Mouse (Mus musculus): ENCODE results near the gene Zfp62.
"Not testable (repeated sequence)": the region's sequence is repeated elsewhere in the genome, so short reads cannot be mapped to it uniquely, and the experiment has no call there.

Gene Zfp62

DNA sequence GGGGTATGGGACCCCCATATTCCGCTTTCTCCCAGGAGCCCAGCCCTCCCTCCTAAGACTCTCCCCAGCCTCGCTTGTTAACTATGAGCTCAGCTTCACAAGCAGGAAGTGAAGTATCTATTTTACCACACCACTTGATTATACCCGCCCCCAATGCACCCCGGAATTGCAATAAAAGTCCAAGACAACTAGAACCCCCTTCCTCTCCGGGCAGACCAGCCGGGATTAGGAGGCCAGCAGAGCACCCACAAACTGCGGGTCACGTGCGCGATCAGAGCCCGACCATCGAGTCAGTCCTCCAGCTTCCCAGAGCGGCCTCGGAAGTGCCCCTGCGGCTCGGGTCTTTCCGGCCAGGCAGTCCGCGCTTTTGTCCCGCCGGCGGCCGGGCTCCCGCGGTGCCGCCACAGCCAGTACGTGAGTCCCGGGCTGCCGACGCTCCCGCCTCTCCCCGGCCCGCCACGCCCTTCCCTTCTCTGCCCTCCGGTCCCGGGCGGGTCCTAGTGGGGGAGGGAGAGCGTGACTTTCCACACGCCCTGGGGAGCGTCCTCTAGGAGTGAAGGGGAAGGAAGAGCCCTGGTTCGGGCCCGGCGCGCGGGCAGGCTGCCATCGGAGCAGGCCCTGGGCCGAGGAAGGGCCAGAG lies at the start of gene Zfp62:
Zfp62 (plus strand) TSS at position 164 of the 640 bp plus-strand sequence.
- in situ Hi-C loops (cut with MboI; ENCODE audit: low sequenced_read_pairs): no loop called here

- in situ Hi-C loops (cut with MboI; ENCODE audit: low sequenced_read_pairs): loop anchor here (25.0 kb wide), 1 partner anchor 383 kb away; the partner anchor contains the start of genes Olfr1381 and Olfr1382
These were observed 49.0 kb upstream of the Zfp62 start, which contains the start of gene Olfr1394 for GRCm38 (mm10) chr11:49154077-49154476. Gene Olfr1394 (plus strand): TSS chr11:49154377.

GRCm38 (mm10) chr11:49156821-49157814 lies 46.0 kb upstream of the Zfp62 start:
- in situ Hi-C loops (cut with MboI; ENCODE audit: low sequenced_read_pairs): loop anchor here (25.0 kb wide), 1 partner anchor 380 kb away; the partner anchor contains the start of genes Olfr1381 and Olfr1382

- in situ Hi-C loops (cut with MboI; ENCODE audit: low sequenced_read_pairs): loop anchor here (25.0 kb wide), 1 partner anchor 368 kb away; the partner anchor contains the start of genes Olfr1381 and Olfr1382
These were observed 34.1 kb upstream of the Zfp62 start for GRCm38 (mm10) chr11:49168839-49169611.

GRCm38 (mm10) chr11:49170576-49170975 lies 32.5 kb upstream of the Zfp62 start:
- in situ Hi-C loops (cut with MboI; ENCODE audit: low sequenced_read_pairs): loop anchor here (25.0 kb wide), 1 partner anchor 367 kb away; the partner anchor contains the start of genes Olfr1381 and Olfr1382

DNA sequence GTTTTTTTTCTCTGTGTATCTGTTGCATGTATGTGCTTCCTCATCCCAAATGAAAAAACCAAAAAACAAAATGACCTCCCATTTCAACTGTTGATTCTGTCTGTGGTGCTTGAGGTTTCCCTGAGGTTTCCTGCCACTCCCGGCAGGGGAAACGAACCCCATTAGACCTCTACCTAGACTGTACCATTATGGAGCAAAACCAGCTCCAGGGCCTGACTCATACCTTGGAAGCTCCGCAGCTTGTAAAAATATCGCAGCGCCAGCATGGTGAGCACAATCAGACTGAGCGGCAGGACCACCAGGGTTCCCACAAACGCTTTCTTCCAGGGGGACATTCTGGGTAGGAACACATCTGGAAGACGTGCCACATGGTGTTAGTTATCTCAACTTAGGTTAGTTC lies 27.7 kb upstream of the Zfp62 start:
- in situ Hi-C loops (cut with MboI; ENCODE audit: low sequenced_read_pairs): no loop called here

DNA sequence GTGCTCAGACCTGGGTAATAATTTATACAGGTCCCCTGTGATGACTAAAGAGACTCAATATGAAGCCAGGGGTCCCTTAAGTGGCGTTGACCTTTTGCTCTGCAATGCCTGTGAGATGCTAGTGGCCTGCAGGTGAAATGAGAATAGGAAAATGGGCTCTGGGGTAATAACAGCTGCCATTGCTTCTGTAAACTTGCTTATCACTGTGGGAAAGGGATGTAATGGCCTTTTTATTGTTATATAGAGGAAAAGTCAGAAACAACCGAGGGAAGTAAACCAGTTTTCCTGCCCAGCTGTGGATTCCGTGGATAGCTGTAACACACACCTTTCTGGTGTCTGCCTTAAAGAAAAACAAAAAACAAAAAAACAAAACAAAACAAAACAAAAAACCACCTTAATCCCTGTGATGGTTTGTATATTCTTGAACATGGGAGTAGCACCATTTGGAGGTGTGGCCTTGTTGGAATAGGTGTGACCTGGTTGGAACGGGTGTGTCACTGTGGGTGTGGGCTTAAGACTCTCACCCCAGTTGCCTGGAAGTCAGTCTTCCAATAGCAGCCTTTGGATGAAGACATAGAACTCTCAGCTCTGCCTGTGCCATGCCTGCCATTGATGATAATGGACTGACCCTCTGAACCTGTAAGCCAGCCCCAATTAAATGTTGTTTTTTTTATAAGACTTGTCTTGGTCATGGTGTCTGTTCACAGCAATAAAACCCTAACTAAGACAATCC lies 26.9 kb upstream of the Zfp62 start:
- in situ Hi-C loops (cut with MboI; ENCODE audit: low sequenced_read_pairs): not testable (repeated sequence)

- in situ Hi-C loops (cut with MboI; ENCODE audit: low sequenced_read_pairs): no loop called here
These were observed 19.9 kb upstream of the Zfp62 start for GRCm38 (mm10) chr11:49183172-49183571.

GRCm38 (mm10) chr11:49186452-49186851 lies 16.6 kb upstream of the Zfp62 start:
- in situ Hi-C loops (cut with MboI; ENCODE audit: low sequenced_read_pairs): no loop called here

DNA sequence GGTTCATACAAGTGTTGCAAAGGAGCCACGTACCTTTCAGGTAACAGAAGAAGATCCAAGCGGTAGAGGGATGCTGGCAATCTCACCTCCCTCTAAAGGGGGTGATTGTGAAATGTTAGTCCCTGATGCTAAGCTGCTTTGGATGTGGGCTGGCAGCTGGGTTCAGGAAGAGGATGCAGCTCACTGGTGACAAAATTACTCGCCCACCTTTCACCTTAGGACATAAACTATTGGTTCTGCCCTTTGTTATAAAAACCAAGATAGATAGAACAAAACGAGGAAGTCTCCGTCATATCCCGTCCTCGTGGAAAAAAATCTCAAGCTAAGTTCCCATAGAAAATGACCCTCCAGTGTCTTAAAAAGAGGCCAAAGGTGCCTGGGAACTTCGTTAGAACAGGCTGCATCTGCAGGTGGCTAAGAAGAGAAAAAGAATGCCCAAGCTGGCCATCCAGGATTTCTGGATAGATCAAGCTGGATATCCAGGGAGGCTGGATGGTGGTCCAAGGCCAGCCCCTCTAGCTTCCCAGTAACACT lies 16.1 kb upstream of the Zfp62 start, which contains the start of gene Btnl9:
Btnl9 (minus strand) TSS at position 205 of the 534 bp plus-strand sequence.
- in situ Hi-C loops (cut with MboI; ENCODE audit: low sequenced_read_pairs): no loop called here

DNA sequence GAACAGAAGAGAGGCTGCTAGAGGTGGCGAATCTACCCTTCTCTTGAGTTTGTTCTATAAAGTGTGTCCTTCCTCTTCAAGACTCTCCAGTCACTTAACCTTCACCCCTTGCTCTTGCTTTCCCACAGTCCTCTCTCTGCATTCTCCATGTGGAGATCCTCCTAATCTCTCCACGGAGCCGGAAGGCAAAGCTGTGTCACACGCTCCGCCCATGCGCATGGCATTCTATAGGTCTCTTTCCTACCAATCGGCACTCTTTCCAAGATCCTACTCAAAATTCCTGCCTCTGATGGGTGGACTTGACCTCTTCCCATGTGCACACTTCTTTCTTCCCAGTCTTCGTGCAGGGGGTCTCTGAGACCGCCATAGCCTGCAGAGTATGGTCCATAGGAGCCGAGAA lies 15.4 kb upstream of the Zfp62 start:
- in situ Hi-C loops (cut with MboI; ENCODE audit: low sequenced_read_pairs): no loop called here

DNA sequence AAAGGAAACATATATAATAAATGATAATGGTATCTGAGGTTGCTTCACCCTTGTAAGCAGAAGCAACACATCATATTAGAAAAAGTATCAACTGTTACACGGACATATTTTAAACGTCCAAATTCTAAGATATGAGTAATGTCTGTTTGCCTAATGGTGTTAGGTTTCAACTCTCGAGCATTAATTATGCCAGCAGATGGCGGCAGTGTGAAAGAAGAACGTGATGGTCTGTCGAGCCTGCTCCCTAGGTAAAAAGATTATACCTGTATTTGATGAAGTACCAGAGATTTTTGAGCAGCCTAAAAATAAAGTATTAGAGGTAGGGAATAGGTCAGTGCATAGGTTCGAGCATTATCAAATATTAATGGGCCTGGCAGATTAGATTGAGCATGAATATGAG lies 13.4 kb upstream of the Zfp62 start:
- in situ Hi-C loops (cut with MboI; ENCODE audit: low sequenced_read_pairs): loop anchor here (5.0 kb wide), 1 partner anchor 73 kb away; no protein-coding TSS in a partner anchor

DNA sequence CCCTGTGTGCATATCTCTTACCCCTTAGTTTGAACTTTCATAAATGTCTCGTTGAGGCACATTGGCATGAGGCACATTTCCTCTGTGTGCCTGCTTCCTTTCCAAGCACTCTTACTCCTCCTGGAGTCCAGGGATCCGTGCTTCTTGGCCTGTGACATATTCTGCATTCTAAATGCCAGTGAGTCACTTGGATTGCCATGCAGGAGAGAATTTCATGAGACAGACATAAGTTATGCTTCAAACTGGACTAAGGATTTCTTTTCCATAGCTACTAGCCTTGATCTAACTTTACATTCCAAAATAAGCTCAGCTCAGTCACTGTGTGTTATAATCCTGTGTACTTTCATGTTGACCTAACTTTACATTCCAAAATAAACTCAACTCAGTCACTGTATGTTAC lies 12.0 kb upstream of the Zfp62 start:
- in situ Hi-C loops (cut with MboI; ENCODE audit: low sequenced_read_pairs): loop anchor here (5.0 kb wide), 1 partner anchor 71 kb away; no protein-coding TSS in a partner anchor

GRCm38 (mm10) chr11:49194771-49195170 lies 8.3 kb upstream of the Zfp62 start:
- in situ Hi-C loops (cut with MboI; ENCODE audit: low sequenced_read_pairs): loop anchor here (5.0 kb wide), 1 partner anchor 68 kb away; no protein-coding TSS in a partner anchor

GRCm38 (mm10) chr11:49195819-49196322 lies 7.2 kb upstream of the Zfp62 start:
- in situ Hi-C loops (cut with MboI; ENCODE audit: low sequenced_read_pairs): no loop called here

DNA sequence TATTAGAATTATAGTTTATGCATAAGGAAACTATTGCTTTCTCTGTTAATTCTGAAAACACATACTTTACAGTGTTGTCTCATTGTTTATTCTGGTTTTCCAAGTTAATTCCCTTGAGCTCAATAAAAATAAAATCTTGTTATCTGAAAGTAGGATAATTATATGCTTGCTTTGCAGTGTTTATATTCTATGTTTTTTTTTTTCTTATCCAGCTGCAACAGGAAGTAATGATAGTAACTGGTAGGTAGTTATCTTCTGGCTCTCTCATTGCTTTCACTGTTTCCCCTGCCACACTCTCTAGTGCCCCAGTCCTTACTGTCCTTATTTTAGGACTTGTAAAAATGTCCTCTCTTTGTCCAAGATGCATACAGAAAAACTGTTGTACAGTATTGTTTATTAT lies 2.4 kb upstream of the Zfp62 start:
- in situ Hi-C loops (cut with MboI; ENCODE audit: low sequenced_read_pairs): no loop called here

DNA sequence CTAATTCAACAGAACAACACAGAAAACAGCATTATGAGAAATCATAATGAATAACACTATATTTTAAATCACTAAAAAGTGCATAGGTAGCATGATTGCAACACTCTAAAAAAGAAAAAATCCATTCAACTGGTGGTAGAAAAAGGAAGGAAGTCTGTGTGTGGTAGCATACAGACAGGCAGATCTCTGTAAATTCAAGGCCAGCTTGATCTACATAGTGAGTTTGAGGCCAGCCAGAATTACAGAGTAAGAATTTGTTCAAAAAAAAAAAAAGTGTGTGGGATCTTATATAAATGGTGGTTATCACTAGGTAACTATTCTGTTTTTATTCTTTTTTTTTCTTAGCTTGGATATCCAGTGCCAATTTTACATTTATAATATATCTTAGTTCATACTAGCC lies 1.9 kb upstream of the Zfp62 start:
- in situ Hi-C loops (cut with MboI; ENCODE audit: low sequenced_read_pairs): no loop called here

DNA sequence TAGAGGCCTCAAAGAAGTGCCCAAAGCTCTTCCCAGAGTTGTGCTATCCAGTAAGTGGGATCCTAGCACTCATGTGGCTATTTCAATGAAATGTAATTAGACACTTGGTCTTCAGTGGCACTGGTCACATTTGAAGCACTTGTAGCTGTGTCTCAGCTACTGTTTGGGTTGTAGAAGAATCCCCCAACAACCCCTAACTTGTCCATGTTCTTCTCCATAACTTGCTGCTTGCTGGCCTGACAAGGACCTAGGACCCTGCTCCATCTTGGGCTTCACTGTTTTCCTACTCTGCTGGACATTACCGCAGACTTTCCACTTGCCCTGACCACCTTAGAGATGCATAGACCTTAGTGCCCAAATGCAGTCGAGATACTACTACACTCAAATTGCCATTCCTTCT lies 1.0 kb upstream of the Zfp62 start:
- in situ Hi-C loops (cut with MboI; ENCODE audit: low sequenced_read_pairs): no loop called here

DNA sequence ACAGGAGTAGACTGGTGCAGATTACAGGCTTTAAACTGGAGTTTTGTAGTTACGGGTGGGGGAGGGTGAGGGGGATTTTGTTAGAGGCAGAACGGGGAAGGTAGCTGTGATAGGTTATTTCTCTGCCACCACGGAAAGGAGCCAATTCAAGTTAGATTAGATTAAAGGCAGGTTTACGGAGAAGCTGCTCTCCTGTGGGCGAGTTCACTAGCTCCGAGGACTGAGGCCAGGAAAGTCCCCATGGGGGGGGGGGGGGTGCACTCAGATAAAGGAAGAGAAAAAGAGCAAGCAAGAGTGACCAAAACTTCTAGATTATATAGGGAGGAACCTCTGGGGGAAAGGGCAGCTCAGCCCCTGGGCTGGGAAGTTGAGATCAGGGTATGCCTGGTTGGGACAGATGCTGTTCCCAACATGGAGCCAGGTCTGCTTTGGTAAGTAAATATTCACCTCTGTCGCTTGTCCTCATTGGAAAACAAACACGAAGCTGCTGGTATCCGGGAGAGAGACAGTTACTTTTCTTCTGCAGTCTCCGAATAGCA lies 500 bp upstream of the Zfp62 start:
- in situ Hi-C loops (cut with MboI; ENCODE audit: low sequenced_read_pairs): no loop called here
